Mouse (Mus musculus) intestine, postnatal 0 days (tissue): ENCODE measurements around the gene Larp4. TPM values are rescaled to one million over a fixed set of nuclear protein-coding genes. Genes with fewer than 3 reads are reported as not detected.
"Not testable (repeated sequence)": the region's sequence is repeated elsewhere in the genome, so short reads cannot be mapped to it uniquely, and the experiment has no call there.

Source experiments
- ATAC-seq: fragments of 200-750 bp; cut with Nextera tagmentation; 2 replicates; pipeline ENCODE4 v1.8.0; 2017; ENCODE audit warnings: mild to moderate bottlenecking, moderate TSS enrichment, moderate library complexity
- H3K27ac ChIP-seq: fragments of 300-500 bp; sonication (generic); 2 replicates; pipeline ENCODE4 v1.5.1; 2014; ENCODE audit warnings: mild to moderate bottlenecking, low read depth, low read length, moderate library complexity
- H3K27me3 ChIP-seq: fragments of 300-500 bp; sonication (generic); replicated peaks from 2 replicates; pipeline ENCODE4 v1.6.1; 2014; ENCODE audit warnings: low read length, mixed read lengths; ENCODE audit not compliant: control insufficient read depth, insufficient read depth
- H3K36me3 ChIP-seq: fragments of 300-500 bp; sonication (generic); 2 replicates; pipeline ENCODE4 v1.6.1; 2014; ENCODE audit warnings: mild to moderate bottlenecking, moderate library complexity; ENCODE audit not compliant: control insufficient read depth, insufficient read depth
- H3K4me1 ChIP-seq: fragments of 300-500 bp; sonication (generic); replicated peaks from 2 replicates; pipeline ENCODE4 v1.6.1; 2014; ENCODE audit warnings: antibody characterized with exemption, low read length, mixed read lengths; ENCODE audit not compliant: control insufficient read depth, insufficient read depth
- H3K4me2 ChIP-seq: fragments of 300-500 bp; sonication (generic); replicated peaks from 2 replicates; pipeline ENCODE4 v1.6.1; 2014; ENCODE audit warnings: low read depth, mild to moderate bottlenecking, moderate library complexity
- H3K4me3 ChIP-seq: fragments of 300-500 bp; sonication (generic); 2 replicates; pipeline ENCODE4 v1.5.1; 2014; ENCODE audit warnings: low read depth, low read length
- H3K9ac ChIP-seq: fragments of 300-500 bp; sonication (generic); 2 replicates; pipeline ENCODE4 v1.6.1; 2014; ENCODE audit warnings: mild to moderate bottlenecking, low read depth, low read length
- H3K9me3 ChIP-seq: fragments of 300-500 bp; sonication (generic); 2 replicates; pipeline ENCODE4 v1.6.1; 2016; ENCODE audit warnings: mixed run types; ENCODE audit not compliant: control insufficient read depth
- CTCF ChIP-seq: sonication (generic); IDR thresholded peaks from 2 replicates; pipeline ENCODE4 v1.5.1; 2016; ENCODE audit warnings: low read depth, mild to moderate bottlenecking, control low read depth, antibody characterized with exemption, moderate library complexity
- WGBS: fragments of 180-500 bp; shearing (Covaris S2); extraction: QIAGEN DNeasy Blood & Tissue Kit; methylation state at CpG from one replicate; pipeline ENCODE4 v1.1.7; 2014; 5-methylcytosine and 5-hydroxymethylcytosine counted together
- polyA plus RNA-seq: library from polyadenylated mRNA; unstranded; fragments of >200 nt; fragmentation: Nextera tagmentation; extraction: Ambion mirVana; gene quantifications from 2 replicates; pipeline ENCODE4 v1.2.1, GENCODE M21; 2015

The Larp4 gene
- polyA plus RNA-seq, 1 experiment from 2014 or later = 29.7 TPM

- peak overlapping the region; percentile 78 for H3K4me3 ChIP-seq
- H3K4me1 ChIP-seq = no peaks in the 10 kb centered on the region
- H3K27ac ChIP-seq = no peak overlapping the region
- H3K36me3 ChIP-seq = no peaks in the 10 kb centered on the region
- no peak for TF ChIP-seq CTCF
- no peak for ATAC-seq
- H3K4me2 ChIP-seq = peak overlapping the region; percentile 76
- H3K27me3 ChIP-seq = no peaks in the 10 kb centered on the region
- WGBS = 28% methylated on average over 2 of the region's 2 CpGs
- H3K9ac ChIP-seq = no peak overlapping the region
- no peaks in the 10 kb centered on the region for H3K9me3 ChIP-seq
Measured at GRCm38 (mm10) chr15:99974476-99975220, 4.8 kb downstream of the Larp4 start.

DNA sequence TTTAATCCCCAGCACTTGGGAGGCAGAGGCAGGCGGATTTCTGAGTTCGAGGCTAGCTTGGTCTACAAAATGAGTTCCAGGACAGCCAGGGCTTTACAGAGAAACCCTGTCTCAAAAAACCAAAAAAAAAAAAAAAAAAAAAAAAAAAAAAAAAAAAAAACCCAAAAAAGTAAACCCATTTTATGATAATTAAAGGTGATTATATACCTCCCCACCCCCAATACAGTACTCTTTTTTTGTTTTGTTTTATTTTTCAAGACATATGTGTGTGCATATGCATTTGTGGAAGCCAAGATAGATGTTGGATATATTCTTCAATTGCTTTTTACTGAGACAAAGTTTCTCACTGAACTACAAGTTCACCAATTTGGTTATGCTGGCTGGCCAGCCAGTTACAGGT lies 6.3 kb downstream of the Larp4 start:
- H3K27me3 ChIP-seq, H3K9me3 ChIP-seq, H3K27ac ChIP-seq, H3K9ac ChIP-seq, H3K4me1 ChIP-seq, ATAC-seq, H3K4me2 ChIP-seq, H3K36me3 ChIP-seq, H3K4me3 ChIP-seq: not testable (repeated sequence)
- WGBS = 86% methylated on average over 2 of the region's 2 CpGs

DNA sequence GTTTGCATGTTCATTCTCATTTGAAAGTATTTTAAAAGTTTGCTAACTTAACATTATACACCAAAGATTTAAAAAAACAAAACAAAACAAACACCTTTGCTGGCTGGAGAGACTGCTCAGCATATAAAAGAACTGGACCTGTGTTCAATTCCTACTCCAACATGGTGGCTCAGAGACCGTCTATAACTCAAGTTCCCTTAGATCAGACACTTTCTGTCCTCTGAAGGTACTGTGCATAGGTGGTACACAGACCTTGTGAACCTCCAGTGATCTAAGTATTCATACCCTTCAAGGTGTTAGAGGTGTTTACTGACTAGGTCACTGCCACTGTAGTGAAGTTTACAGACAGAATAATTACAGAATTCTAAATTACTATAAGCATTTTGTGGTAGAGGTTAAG lies 9.4 kb downstream of the Larp4 start:
- H3K4me1 ChIP-seq = no peaks in the 10 kb centered on the region
- no peaks in the 10 kb centered on the region for H3K36me3 ChIP-seq
- no peak for TF ChIP-seq CTCF
- H3K9ac ChIP-seq = no peak overlapping the region
- ATAC-seq = 0 out of 2 replicates have a peak, but pooled peaks have one; percentile 23
- no peak overlapping the region for H3K4me3 ChIP-seq
- no peaks in the 10 kb centered on the region for H3K9me3 ChIP-seq
- WGBS = 31% methylated on average over 1 of the region's 1 CpGs
- H3K27me3 ChIP-seq = no peaks in the 10 kb centered on the region
- no peak overlapping the region; the same call in 1 of the 2 replicates for H3K27ac ChIP-seq
- 0 out of 2 replicates have a peak overlapping the region, but pooled peaks have one; percentile 21 for H3K4me2 ChIP-seq

- ATAC-seq = peak; percentile 78
- Histone ChIP-seq H3K27ac (no peak overlapping the region), H3K4me3 (no peak overlapping the region), H3K27me3 (no peaks in the 10 kb centered on the region), H3K9me3 (no peaks in the 10 kb centered on the region), H3K4me2 (no peak overlapping the region), H3K9ac (no peak overlapping the region), H3K4me1 (no peaks in the 10 kb centered on the region), H3K36me3 (no peaks in the 10 kb centered on the region)
- no peak for TF ChIP-seq CTCF
- 31% methylated on average over 2 of the region's 2 CpGs for WGBS
Measured at GRCm38 (mm10) chr15:99979715-99980114, 9.8 kb downstream of the Larp4 start.

GRCm38 (mm10) chr15:99993100-99993499 lies 23.2 kb downstream of the Larp4 start:
- Histone ChIP-seq H3K4me3 (no peak overlapping the region), H3K27ac (no peak overlapping the region), H3K4me2 (no peak overlapping the region), H3K36me3 (peaks cover 54% of the 10 kb centered on the region), H3K9ac (no peak overlapping the region), H3K4me1 (no peaks in the 10 kb centered on the region), H3K9me3 (no peaks in the 10 kb centered on the region), H3K27me3 (no peaks in the 10 kb centered on the region)
- TF ChIP-seq CTCF = no peak
- 93% methylated on average over 1 of the region's 1 CpGs for WGBS
- no peak for ATAC-seq

DNA sequence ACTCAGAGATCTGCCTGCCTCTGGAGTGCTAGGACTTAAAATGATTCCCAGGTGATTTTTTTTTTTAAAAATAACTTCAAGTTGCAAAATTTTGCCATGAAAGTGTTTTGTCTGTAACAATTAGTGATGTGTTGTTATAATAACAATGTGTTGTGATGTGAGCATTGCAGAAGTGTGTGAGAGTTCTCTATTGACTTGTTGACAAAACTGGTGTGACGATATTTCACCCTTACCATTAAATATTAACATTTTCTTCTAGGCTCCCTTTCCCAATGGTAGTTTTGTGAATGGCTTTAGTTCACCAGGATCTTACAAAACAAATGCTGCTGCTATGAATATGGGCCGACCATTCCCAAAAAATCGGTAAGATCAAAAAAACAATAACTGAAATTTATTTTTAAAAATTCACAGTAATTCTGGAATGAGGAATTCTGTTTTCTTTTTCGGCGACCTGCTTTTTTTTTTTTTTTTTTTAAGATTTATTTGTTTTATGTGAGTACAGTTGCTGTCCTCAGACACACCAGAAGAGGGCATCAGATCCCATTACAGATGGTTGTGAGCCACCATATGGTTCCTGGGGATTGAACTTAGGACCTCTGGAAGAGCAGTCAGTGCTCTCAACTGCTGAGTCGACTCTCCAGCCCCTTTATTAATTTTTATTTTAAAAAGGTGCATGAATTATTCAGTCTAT lies 27.4 kb downstream of the Larp4 start:
- no peaks in the 10 kb centered on the region for H3K27me3 ChIP-seq
- 89% methylated on average over 6 of the region's 6 CpGs for WGBS
- no peak overlapping the region for H3K4me2 ChIP-seq
- H3K9me3 ChIP-seq = no peaks in the 10 kb centered on the region
- H3K36me3 ChIP-seq = peaks cover 54% of the 10 kb centered on the region
- H3K4me3 ChIP-seq = no peak overlapping the region
- H3K9ac ChIP-seq = no peak overlapping the region
- ATAC-seq = no peak
- H3K27ac ChIP-seq = no peak overlapping the region
- peak; percentile 17 for TF ChIP-seq CTCF
- H3K4me1 ChIP-seq = no peaks in the 10 kb centered on the region
